ENCODE assay signal across 16 mouse cellular contexts in genomic region chr2:106729951-106730564, GRCm38 (mm10). TPM values are rescaled to one million over a fixed set of nuclear protein-coding genes. Genes with fewer than 3 reads are reported as not detected.
A peak's percentile ranks its signal among the peaks of the same experiment; 100 is the strongest.
DNase-seq lines count a peak whose midpoint lies in the region; ATAC-seq and TF ChIP-seq lines count a peak whose summit lies in the region.
"Had no signal": no experiment of that assay in that cellular context is flagged by ENCODE, and none has a peak within 500 bp of the region (broad histone marks: within the 10 kb centered on the region; RNA-seq: fewer than 3 reads in every experiment).

No protein-coding gene starts in this region.

- no peaks in the 10 kb centered on the region for H3K36me3 ChIP-seq in hindbrain, postnatal 0 days (ENCODE audit: insufficient read depth, low read length)
- peaks cover 6% of the 10 kb centered on the region; the same call in 1 of the 2 replicates for H3K36me3 ChIP-seq in hindbrain, embryonic 14.5 days (replicated peaks; ENCODE audit: control insufficient read depth, insufficient read depth)
- H3K36me3 ChIP-seq in neural tube, embryonic 14.5 days (ENCODE audit: control insufficient read depth, insufficient read depth, low read length) = no peaks in the 10 kb centered on the region
- H3K36me3 ChIP-seq: heart, embryonic 15.5 days had no signal

- no peak overlapping the region for H3K4me2 ChIP-seq in hindbrain, postnatal 0 days (ENCODE audit: low read depth, low read length)
- no peak overlapping the region for H3K4me2 ChIP-seq in hindbrain, embryonic 14.5 days (replicated peaks)
- no peak overlapping the region for H3K4me2 ChIP-seq in neural tube, embryonic 14.5 days (ENCODE audit: low read depth, low read length)
- H3K4me2 ChIP-seq: heart, embryonic 15.5 days; midbrain, embryonic 11.5 days had no signal

- H3K4me3 ChIP-seq in hindbrain, postnatal 0 days (ENCODE audit: low read length) = no peak overlapping the region
- no peak overlapping the region for H3K4me3 ChIP-seq in hindbrain, embryonic 14.5 days (replicated peaks; ENCODE audit: low read length)
- no peak overlapping the region for H3K4me3 ChIP-seq in lung, adult 2 months (replicated peaks; ENCODE audit: extremely low read depth, low read depth, low read length)
- no peak overlapping the region for H3K4me3 ChIP-seq in neural tube, embryonic 14.5 days (ENCODE audit: low read depth, low read length)
- H3K4me3 ChIP-seq: heart, embryonic 15.5 days had no signal

- ATAC-seq in cerebellum, adult (ENCODE audit: insufficient number of reproducible peaks, low FRiP score, low TSS enrichment) = 0 out of 2 replicates have a peak, but pooled peaks have one; percentile 13
- ATAC-seq in hindbrain, postnatal 0 days = peak; percentile 11; the same call in 1 of the 2 replicates
- ATAC-seq in hindbrain, embryonic 14.5 days (ENCODE audit: low FRiP score) = no peak
- peak; percentile 46; the same call in 1 of the 2 replicates for ATAC-seq in neural tube, embryonic 14.5 days (ENCODE audit: low read depth)
- no peak for ATAC-seq in megakaryocyte progenitor cell, adult 5-6 weeks (replicated peaks; ENCODE audit: poor library complexity)

- TF ChIP-seq POLR2A in lung, adult 2 months (IDR thresholded peaks at IDR 0.05; ENCODE audit: borderline replicate concordance, extremely low read depth, low read depth, low read length) = no peak

- no peak for TF ChIP-seq CTCF in hindbrain, postnatal 0 days (IDR thresholded peaks at IDR 0.05; ENCODE audit: low read depth)
- TF ChIP-seq CTCF in lung, adult 2 months (IDR thresholded peaks at IDR 0.05; ENCODE audit: insufficient read depth, low read length) = no peak

- no peak for DNase-seq in cerebellum, postnatal 36 days
- no peak for DNase-seq in hindbrain, postnatal 0 days (ENCODE audit: low spot score)
- DNase-seq in hindbrain, embryonic 14.5 days (ENCODE audit: low spot score) = no peak
- peak; percentile 20 for DNase-seq in lung, postnatal 36 days
- DNase-seq in lung, adult 2 months = no peak
- DNase-seq: adrenal gland, postnatal 10 days; cerebellum, postnatal 25 days; gastrocnemius, postnatal 10 days; kidney, adult 18-20 months had no signal

- H3K9ac ChIP-seq in hindbrain, postnatal 0 days (replicated peaks; ENCODE audit: low read length) = no peak overlapping the region
- no peak overlapping the region for H3K9ac ChIP-seq in hindbrain, embryonic 14.5 days
- no peak overlapping the region for H3K9ac ChIP-seq in neural tube, embryonic 14.5 days (replicated peaks; ENCODE audit: low read depth, low read length)
- H3K9ac ChIP-seq: heart, embryonic 15.5 days; liver, embryonic 14.5 days had no signal

- H3K27me3 ChIP-seq in hindbrain, postnatal 0 days (ENCODE audit: insufficient read depth, low read length) = no peaks in the 10 kb centered on the region
- no peaks in the 10 kb centered on the region for H3K27me3 ChIP-seq in hindbrain, embryonic 14.5 days (ENCODE audit: control insufficient read depth, insufficient read depth, low read length)
- H3K27me3 ChIP-seq in neural tube, embryonic 14.5 days (ENCODE audit: control insufficient read depth, insufficient read depth, low read length) = no peaks in the 10 kb centered on the region
- H3K27me3 ChIP-seq: heart, embryonic 15.5 days had no signal

- H3K27ac ChIP-seq in hindbrain, postnatal 0 days = no peak overlapping the region
- H3K27ac ChIP-seq in hindbrain, embryonic 14.5 days = no peak overlapping the region
- H3K27ac ChIP-seq in neural tube, embryonic 14.5 days (ENCODE audit: low read depth, low read length) = peak overlapping the region; percentile 8; the same call in 1 of the 2 replicates
- H3K27ac ChIP-seq: heart, embryonic 15.5 days; liver, embryonic 14.5 days had no signal

- WGBS in hindbrain, postnatal 0 days = 58% methylated on average over 6 of the region's 6 CpGs
- 56% methylated on average over 6 of the region's 6 CpGs for WGBS in hindbrain, embryonic 14.5 days
- WGBS in lung, adult 2 months = 59% methylated on average over 6 of the region's 6 CpGs
- 48% methylated on average over 6 of the region's 6 CpGs for WGBS in neural tube, embryonic 14.5 days

- no peaks in the 10 kb centered on the region for H3K4me1 ChIP-seq in hindbrain, postnatal 0 days (ENCODE audit: insufficient read depth, low read length)
- H3K4me1 ChIP-seq in hindbrain, embryonic 14.5 days (replicated peaks; ENCODE audit: control insufficient read depth, insufficient read depth, low read length) = peaks cover 17% of the 10 kb centered on the region
- no peaks in the 10 kb centered on the region for H3K4me1 ChIP-seq in lung, adult 2 months (ENCODE audit: control insufficient read depth, insufficient read depth, low read length)
- peaks cover 16% of the 10 kb centered on the region for H3K4me1 ChIP-seq in neural tube, embryonic 14.5 days (ENCODE audit: control insufficient read depth, insufficient read depth, low read length)

- no peaks in the 10 kb centered on the region for H3K9me3 ChIP-seq in hindbrain, postnatal 0 days (ENCODE audit: low read length)
- no peaks in the 10 kb centered on the region for H3K9me3 ChIP-seq in hindbrain, embryonic 14.5 days (ENCODE audit: control insufficient read depth, low read length)
- no peaks in the 10 kb centered on the region for H3K9me3 ChIP-seq in neural tube, embryonic 14.5 days (ENCODE audit: control insufficient read depth, low read length)
- H3K9me3 ChIP-seq: heart, embryonic 15.5 days had no signal

RNA-seq across cellular contexts. Expression of gene Mpped2, which starts 37.0 kb away (rescaled TPM):
- 39.1 and 50.7 TPM in 2 replicates for total RNA-seq in hindbrain, postnatal 0 days (2014; rRNA removed)
- polyA plus RNA-seq in hindbrain, postnatal 0 days (2015; fragmentation: Nextera tagmentation; extraction: Ambion mirVana) = 74.1 and 80.0 TPM in 2 replicates
- 138 and 149 TPM in 2 replicates for polyA plus RNA-seq in hindbrain, embryonic 14.5 days (2014; fragmentation: Nextera tagmentation; extraction: Ambion mirVana)
- 2.4 and 2.7 TPM in 2 replicates for polyA plus RNA-seq in lung, adult 2 months (2012; rRNA removed)
- 239 and 242 TPM in 2 replicates for polyA plus RNA-seq in neural tube, embryonic 14.5 days (2014; fragmentation: Nextera tagmentation; extraction: Ambion mirVana)
- 0.25 and 1.3 TPM in 2 replicates for total RNA-seq in megakaryocyte progenitor cell, adult 5-6 weeks (2015)
- 0.30 TPM in 1 of 2 replicates, not detected in the other for total RNA-seq in megakaryocyte progenitor cell, adult 5-6 weeks (2017)
- total RNA-seq: neutrophil, adult 5-6 weeks had no signal

Comparison
In these comparisons a context has a peak if more than half of its experiments do, and no peak if none do; other contexts are left out.
1. ATAC-seq: peak in cerebellum, adult (single experiment), hindbrain, postnatal 0 days (single experiment) and neural tube, embryonic 14.5 days (single experiment); none in hindbrain, embryonic 14.5 days (single experiment) and megakaryocyte progenitor cell, adult 5-6 weeks (single experiment).
2. RNA of gene Mpped2, which starts 37.0 kb away (polyA plus RNA-seq): 239 to 242 TPM in neural tube, embryonic 14.5 days, 138 to 149 TPM in hindbrain, embryonic 14.5 days and 74.1 to 80.0 TPM in hindbrain, postnatal 0 days; 2.4 to 2.7 TPM in lung, adult 2 months; every median in the first group is over 10 times any median in the second.